19 mouse cellular contexts compared by ENCODE assay signal in genomic region chr1:178999876-179000528, GRCm38 (mm10).
DNase-seq lines count a peak whose midpoint lies in the region; ATAC-seq lines count a peak whose summit lies in the region.
"Had no signal": no experiment of that assay in that cellular context is flagged by ENCODE, and none has a peak within 500 bp of the region (broad histone marks: within the 10 kb centered on the region; RNA-seq: fewer than 3 reads in every experiment).

No protein-coding gene starts in this region.

- no peaks in the 10 kb centered on the region for H3K36me3 ChIP-seq in hindbrain, embryonic 16.5 days (ENCODE audit: control insufficient read depth, insufficient read depth, low read length)
- no peaks in the 10 kb centered on the region for H3K36me3 ChIP-seq in hindbrain, embryonic 11.5 days (ENCODE audit: control insufficient read depth, insufficient read depth, low read length)
- H3K36me3 ChIP-seq in neural tube, embryonic 15.5 days: no peaks in the 10 kb centered on the region
- no peaks in the 10 kb centered on the region for H3K36me3 ChIP-seq in embryonic facial prominence, embryonic 13.5 days
- H3K36me3 ChIP-seq: embryonic facial prominence, embryonic 12.5 days; intestine, embryonic 15.5 days; liver, embryonic 13.5 days; midbrain, embryonic 12.5 days; stomach, embryonic 15.5 days had no signal

- no peaks in the 10 kb centered on the region for H3K9me3 ChIP-seq in hindbrain, embryonic 16.5 days (ENCODE audit: control insufficient read depth, low read length)
- no peaks in the 10 kb centered on the region for H3K9me3 ChIP-seq in hindbrain, embryonic 11.5 days (ENCODE audit: control insufficient read depth, low read length)
- H3K9me3 ChIP-seq in neural tube, embryonic 15.5 days (replicated peaks): no peaks in the 10 kb centered on the region
- H3K9me3 ChIP-seq in embryonic facial prominence, embryonic 13.5 days: no peaks in the 10 kb centered on the region
- H3K9me3 ChIP-seq: embryonic facial prominence, embryonic 12.5 days; intestine, embryonic 15.5 days; liver, embryonic 13.5 days; midbrain, embryonic 12.5 days; stomach, embryonic 15.5 days had no signal

- H3K4me1 ChIP-seq in hindbrain, embryonic 16.5 days (ENCODE audit: control insufficient read depth, insufficient read depth, low read depth, low read length): no peaks in the 10 kb centered on the region
- H3K4me1 ChIP-seq in hindbrain, embryonic 11.5 days (replicated peaks; ENCODE audit: control insufficient read depth, insufficient read depth, low read length): no peaks in the 10 kb centered on the region; the same call in 1 of the 2 replicates
- peaks cover 12% of the 10 kb centered on the region for H3K4me1 ChIP-seq in neural tube, embryonic 15.5 days
- H3K4me1 ChIP-seq in embryonic facial prominence, embryonic 13.5 days: peaks cover 37% of the 10 kb centered on the region
- H3K4me1 ChIP-seq: liver, embryonic 13.5 days; stomach, embryonic 15.5 days had no signal

- H3K27ac ChIP-seq in hindbrain, embryonic 16.5 days (ENCODE audit: low read depth, low read length): no peak overlapping the region
- H3K27ac ChIP-seq in hindbrain, embryonic 11.5 days (ENCODE audit: low read depth, low read length): no peak overlapping the region
- H3K27ac ChIP-seq in neural tube, embryonic 15.5 days (replicated peaks): no peak overlapping the region
- peak overlapping the region; percentile 44; the same call in 1 of the 2 replicates for H3K27ac ChIP-seq in embryonic facial prominence, embryonic 13.5 days
- H3K27ac ChIP-seq: embryonic facial prominence, embryonic 12.5 days; intestine, embryonic 15.5 days; liver, embryonic 13.5 days; midbrain, embryonic 12.5 days; stomach, embryonic 15.5 days had no signal

- no peaks in the 10 kb centered on the region for H3K27me3 ChIP-seq in hindbrain, embryonic 16.5 days (replicated peaks; ENCODE audit: control insufficient read depth, insufficient read depth, low read length)
- H3K27me3 ChIP-seq in hindbrain, embryonic 11.5 days (ENCODE audit: control insufficient read depth, insufficient read depth, low read length): no peaks in the 10 kb centered on the region
- no peaks in the 10 kb centered on the region for H3K27me3 ChIP-seq in neural tube, embryonic 15.5 days (replicated peaks)
- no peaks in the 10 kb centered on the region for H3K27me3 ChIP-seq in embryonic facial prominence, embryonic 13.5 days
- H3K27me3 ChIP-seq: CH12.LX; embryonic facial prominence, embryonic 12.5 days; intestine, embryonic 15.5 days; liver, embryonic 13.5 days; midbrain, embryonic 12.5 days; stomach, embryonic 15.5 days had no signal

- H3K9ac ChIP-seq in hindbrain, embryonic 16.5 days (ENCODE audit: low read depth, low read length): no peak overlapping the region
- no peak overlapping the region for H3K9ac ChIP-seq in hindbrain, embryonic 11.5 days (ENCODE audit: low read depth, low read length)
- no peak overlapping the region for H3K9ac ChIP-seq in neural tube, embryonic 15.5 days (replicated peaks)
- H3K9ac ChIP-seq in embryonic facial prominence, embryonic 13.5 days: no peak overlapping the region
- H3K9ac ChIP-seq: embryonic facial prominence, embryonic 12.5 days; intestine, embryonic 15.5 days; liver, embryonic 13.5 days; midbrain, embryonic 12.5 days; stomach, embryonic 15.5 days had no signal

- no peak for DNase-seq in hindbrain, embryonic 11.5 days (ENCODE audit: low spot score)
- peak; percentile 38 for DNase-seq in neural tube, embryonic 10.5 days (ENCODE audit: extremely low spot score, low spot score)
- no peak for DNase-seq in layer of hippocampus, adult 8-10 months (ENCODE audit: low spot score in 2 of 2)
- no peak for DNase-seq in adrenal gland, postnatal 4 days (ENCODE audit: low spot score in 2 of 2)
- DNase-seq: gastrocnemius, postnatal 25 days; heart, postnatal 4 days; liver, embryonic 13.5 days; lung, postnatal 10 days; thymus, postnatal 14 days had no signal

- 0 out of 2 replicates have a peak, but pooled peaks have one; percentile 22 for ATAC-seq in hindbrain, embryonic 16.5 days
- ATAC-seq in hindbrain, embryonic 11.5 days (ENCODE audit: low FRiP score): no peak
- no peak for ATAC-seq in neural tube, embryonic 15.5 days (ENCODE audit: low FRiP score)
- ATAC-seq in embryonic facial prominence, embryonic 13.5 days (ENCODE audit: insufficient number of reproducible peaks, insufficient read depth, low FRiP score, low TSS enrichment, low read depth): 0 out of 2 replicates have a peak, but pooled peaks have one; percentile 6
- ATAC-seq: forebrain, embryonic 16.5 days; intestine, embryonic 15.5 days had no signal

- WGBS in hindbrain, embryonic 16.5 days: 43% methylated on average over 9 of the region's 9 CpGs
- 50% methylated on average over 9 of the region's 9 CpGs for WGBS in hindbrain, embryonic 11.5 days
- 71% methylated on average over 9 of the region's 9 CpGs for WGBS in neural tube, embryonic 15.5 days
- WGBS in embryonic facial prominence, embryonic 13.5 days: 51% methylated on average over 9 of the region's 9 CpGs

- no peak overlapping the region for H3K4me2 ChIP-seq in hindbrain, embryonic 16.5 days (ENCODE audit: low read length)
- no peak overlapping the region for H3K4me2 ChIP-seq in hindbrain, embryonic 11.5 days (replicated peaks; ENCODE audit: low read depth, low read length)
- H3K4me2 ChIP-seq in neural tube, embryonic 15.5 days: no peak overlapping the region
- no peak overlapping the region for H3K4me2 ChIP-seq in embryonic facial prominence, embryonic 13.5 days
- H3K4me2 ChIP-seq: embryonic facial prominence, embryonic 12.5 days; heart, embryonic 11.5 days; intestine, embryonic 15.5 days; liver, embryonic 13.5 days; midbrain, embryonic 12.5 days; stomach, embryonic 15.5 days had no signal

- no peak overlapping the region for H3K4me3 ChIP-seq in hindbrain, embryonic 16.5 days (ENCODE audit: low read length)
- no peak overlapping the region for H3K4me3 ChIP-seq in hindbrain, embryonic 11.5 days (ENCODE audit: low read depth, low read length)
- no peak overlapping the region for H3K4me3 ChIP-seq in neural tube, embryonic 15.5 days (replicated peaks)
- no peak overlapping the region for H3K4me3 ChIP-seq in embryonic facial prominence, embryonic 13.5 days
- H3K4me3 ChIP-seq: embryonic facial prominence, embryonic 12.5 days; intestine, embryonic 15.5 days; liver, embryonic 13.5 days; midbrain, embryonic 12.5 days; stomach, embryonic 15.5 days had no signal

Comparison
In these comparisons a context has a peak if more than half of its experiments do, and no peak if none do; other contexts are left out.
1. ATAC-seq: peak in hindbrain, embryonic 16.5 days (single experiment) and embryonic facial prominence, embryonic 13.5 days (single experiment); none in hindbrain, embryonic 11.5 days (single experiment) and neural tube, embryonic 15.5 days (single experiment).